Mouse (Mus musculus) liver, adult 2 months (tissue): ENCODE data around the gene Ryr1.

ENCODE experiments used
- CTCF ChIP-seq: fragments of 200-500 bp; IDR thresholded peaks from 2 replicates; pipeline ENCODE4 v1.5.1; 2011; ENCODE audit warnings: low read depth, low read length, control low read depth
- POLR2A ChIP-seq: fragments of 200-500 bp; IDR thresholded peaks from 2 replicates; pipeline ENCODE4 v1.6.1; 2011; ENCODE audit warnings: low read length, control low read depth; ENCODE audit not compliant: insufficient read depth; ENCODE audit errors: extremely low read depth

DNA sequence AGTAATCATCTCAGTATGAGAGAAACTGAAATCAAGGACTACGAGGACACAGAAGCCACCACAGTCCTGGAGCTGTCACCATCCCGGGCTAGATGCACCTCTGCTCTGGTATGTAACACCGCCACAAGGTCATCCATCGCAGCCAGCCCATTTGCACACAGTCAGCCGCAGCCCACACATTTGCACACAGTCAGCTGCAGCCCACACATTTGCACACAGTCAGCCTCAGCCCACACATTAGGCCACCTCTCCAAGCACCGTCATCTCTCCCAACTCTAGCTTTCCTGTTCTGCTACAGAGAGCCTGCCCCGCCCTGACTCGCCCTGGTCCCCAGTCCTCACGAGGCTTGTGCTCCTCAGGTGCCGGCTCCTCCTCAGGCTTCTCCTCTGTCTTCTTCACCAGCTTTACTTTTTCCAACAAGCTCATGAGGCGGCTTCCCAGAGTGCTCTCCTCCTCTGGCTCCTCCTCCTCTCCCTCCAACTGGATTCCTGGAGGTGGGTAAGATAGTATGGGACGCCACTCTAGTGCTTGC lies 45.5 kb downstream of the Ryr1 start:
- no peak for TF ChIP-seq CTCF
- no peak for TF ChIP-seq POLR2A
